Mouse (Mus musculus) small intestine, adult 2 months (tissue): ENCODE measurements at regions not wholly inside any gene's neighbourhood (a gene's known extent, or its start where the extent isn't known, plus 50 kb on each side); places are given as distances from the start of the nearest gene placed in this dataset.

Source experiments
- H3K27ac ChIP-seq: fragments of 200-500 bp; 2 replicates; pipeline ENCODE4 v1.5.1; 2012; ENCODE audit warnings: low read depth, low read length, control low read depth, inconsistent platforms; ENCODE audit not compliant: insufficient read depth
- H3K27me3 ChIP-seq: fragments of 200-500 bp; 2 replicates; pipeline ENCODE4 v1.6.1; 2012; ENCODE audit warnings: mild to moderate bottlenecking, moderate library complexity, low read length, inconsistent platforms; ENCODE audit not compliant: control insufficient read depth, insufficient read depth
- H3K36me3 ChIP-seq: fragments of 200-500 bp; 2 replicates; pipeline ENCODE4 v1.6.1; 2012; ENCODE audit warnings: mild to moderate bottlenecking, low read length, control low read depth, inconsistent platforms; ENCODE audit not compliant: control insufficient read depth, insufficient read depth
- H3K4me1 ChIP-seq: fragments of 200-500 bp; 2 replicates; pipeline ENCODE4 v1.6.1; 2012; ENCODE audit warnings: low read length, inconsistent platforms, mixed read lengths; ENCODE audit not compliant: control insufficient read depth, insufficient read depth, insufficient read length
- H3K4me3 ChIP-seq: fragments of 200-500 bp; 2 replicates; pipeline ENCODE4 v1.5.1; 2012; ENCODE audit warnings: low read depth, mild to moderate bottlenecking, control low read depth, inconsistent platforms, low read length, moderate library complexity
- CTCF ChIP-seq: fragments of 200-500 bp; IDR thresholded peaks from 2 replicates; pipeline ENCODE4 v1.5.1; 2012; ENCODE audit warnings: low read depth, mild to moderate bottlenecking, control low read depth, inconsistent platforms, low read length, moderate library complexity, mixed read lengths; ENCODE audit not compliant: insufficient replicate concordance, insufficient read length; ENCODE audit errors: extremely low read depth
- POLR2A ChIP-seq: fragments of 200-500 bp; IDR thresholded peaks from 2 replicates; pipeline ENCODE4 v1.6.1; 2012; ENCODE audit warnings: low read depth, mild to moderate bottlenecking, control low read depth, inconsistent platforms, low read length, moderate library complexity
- WGBS: fragments of 180-500 bp; shearing (Covaris S2); methylation state at CpG from one replicate; pipeline ENCODE4 v1.1.7; 2018; 5-methylcytosine and 5-hydroxymethylcytosine counted together

DNA sequence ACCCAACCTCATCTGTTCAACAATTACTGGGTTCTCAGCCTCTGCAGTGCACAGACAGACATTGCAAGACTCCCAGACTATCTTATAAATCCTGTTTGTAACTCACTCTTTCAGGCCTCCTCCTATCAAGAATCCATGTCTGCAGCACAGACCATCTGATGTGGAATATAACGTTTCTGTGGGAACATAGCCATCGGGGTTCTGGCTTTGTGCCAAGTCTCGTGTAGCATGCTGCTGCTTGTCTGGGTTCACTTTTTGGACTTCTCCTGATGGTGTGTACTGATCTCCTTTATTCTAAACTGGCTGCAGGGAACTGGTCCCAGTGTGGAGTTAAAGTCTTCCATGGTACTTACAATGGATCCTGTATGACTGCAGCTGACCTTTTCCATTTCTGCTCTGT, 418.0 kb upstream of the Cdh4 start:
- no peak overlapping the region for H3K27ac ChIP-seq
- no peaks in the 10 kb centered on the region for H3K4me1 ChIP-seq
- H3K4me3 ChIP-seq, result no peak overlapping the region
- WGBS, result 6% methylated on average over 3 of the region's 3 CpGs
- H3K36me3 ChIP-seq, result no peaks in the 10 kb centered on the region
- H3K27me3 ChIP-seq, result no peaks in the 10 kb centered on the region
- TF ChIP-seq POLR2A, result no peak
- TF ChIP-seq CTCF, result no peak

DNA sequence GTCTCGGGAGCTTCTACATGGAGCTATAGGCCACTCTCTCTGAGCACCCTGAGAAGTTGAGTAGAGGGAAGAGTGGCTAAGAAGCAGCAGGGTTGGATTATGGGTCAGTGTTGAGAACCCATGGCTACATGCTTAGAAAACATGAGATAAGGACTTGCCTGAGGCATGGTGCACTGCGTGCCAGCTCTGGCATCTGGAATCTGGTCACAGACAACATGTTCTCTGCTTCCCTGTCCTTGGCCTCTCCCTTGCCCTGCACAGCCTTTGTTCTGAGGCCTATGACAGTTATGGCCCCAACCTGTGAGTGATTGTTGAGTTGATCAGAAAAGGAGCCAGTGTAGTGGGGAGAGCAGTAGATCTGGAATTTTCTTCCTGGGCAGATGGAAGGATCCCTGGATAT, 409.1 kb upstream of the Cdh4 start:
- no peak overlapping the region for H3K4me3 ChIP-seq
- H3K4me1 ChIP-seq, result no peaks in the 10 kb centered on the region
- H3K27ac ChIP-seq, result no peak overlapping the region
- no peaks in the 10 kb centered on the region for H3K36me3 ChIP-seq
- WGBS, result 76% methylated on average over 2 of the region's 2 CpGs
- H3K27me3 ChIP-seq, result no peaks in the 10 kb centered on the region
- TF ChIP-seq POLR2A (no peak), CTCF (no peak)

DNA sequence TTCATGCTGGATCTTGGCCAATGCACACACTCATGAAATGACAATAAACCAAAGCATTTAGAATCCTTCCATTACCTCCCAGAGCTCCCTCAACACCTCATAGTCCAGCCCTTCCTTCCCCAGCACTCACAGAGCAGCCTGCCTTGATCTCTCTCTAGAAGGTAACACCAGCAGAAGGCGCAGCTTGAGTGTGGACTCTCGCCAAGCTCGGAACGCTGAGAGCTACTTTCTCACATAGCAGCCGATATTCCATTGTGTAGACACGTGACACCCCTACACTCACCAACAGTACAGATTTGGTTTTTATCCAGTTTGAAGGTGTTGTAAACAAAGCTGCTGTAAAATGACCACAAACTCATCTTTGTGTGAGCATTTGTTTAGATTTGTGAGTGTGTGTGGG, 406.8 kb upstream of the Cdh4 start:
- no peak overlapping the region for H3K27ac ChIP-seq
- TF ChIP-seq CTCF (no peak), POLR2A (no peak)
- no peaks in the 10 kb centered on the region for H3K27me3 ChIP-seq
- WGBS, result 67% methylated on average over 6 of the region's 6 CpGs
- no peak overlapping the region for H3K4me3 ChIP-seq
- H3K36me3 ChIP-seq, result no peaks in the 10 kb centered on the region
- no peaks in the 10 kb centered on the region for H3K4me1 ChIP-seq

DNA sequence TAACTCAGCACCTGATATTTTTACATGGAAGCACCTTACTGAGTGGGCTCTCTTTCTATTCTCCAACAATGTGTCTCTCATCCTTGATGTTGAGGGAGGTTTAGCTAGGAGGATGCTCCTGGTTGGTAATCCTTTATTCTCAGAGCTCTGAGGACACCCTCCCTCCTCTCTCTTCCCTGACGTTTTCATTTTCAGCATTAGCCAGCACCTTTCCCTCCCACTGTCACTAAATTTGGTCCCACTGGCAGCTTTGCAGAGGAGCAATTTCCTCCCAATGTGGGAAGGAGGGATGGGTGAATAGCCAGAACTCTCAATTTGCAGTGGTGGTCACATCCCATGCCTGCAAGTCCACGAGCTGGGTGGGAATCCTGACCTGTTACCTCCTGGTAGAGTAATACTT, 402.5 kb upstream of the Cdh4 start:
- Histone ChIP-seq H3K27ac (no peak overlapping the region), H3K36me3 (no peaks in the 10 kb centered on the region), H3K4me1 (no peaks in the 10 kb centered on the region), H3K4me3 (no peak overlapping the region), H3K27me3 (no peaks in the 10 kb centered on the region)
- WGBS, result 45% methylated on average over 2 of the region's 2 CpGs
- TF ChIP-seq POLR2A, result no peak
- TF ChIP-seq CTCF, result no peak

DNA sequence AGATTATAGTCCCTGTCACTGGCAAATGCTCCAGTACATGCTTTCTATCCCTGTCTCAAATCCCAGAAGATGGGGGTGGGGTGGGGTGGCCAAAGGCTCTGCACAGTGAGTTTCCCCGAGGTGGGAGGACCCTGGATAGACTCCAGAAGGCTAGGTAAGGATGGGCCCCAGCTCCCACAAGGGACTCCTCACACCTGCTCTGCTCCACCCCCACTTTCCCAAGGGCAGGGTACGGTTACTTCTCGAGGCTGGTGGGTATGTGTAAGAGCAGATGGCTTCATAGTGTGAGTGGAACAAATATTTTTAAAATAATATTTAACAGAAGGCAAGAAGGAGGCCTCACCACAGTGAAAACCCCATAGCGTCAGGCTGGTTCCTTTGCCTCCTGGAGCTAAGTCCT, 398.6 kb upstream of the Cdh4 start:
- Histone ChIP-seq H3K27me3 (no peaks in the 10 kb centered on the region), H3K4me1 (no peaks in the 10 kb centered on the region), H3K36me3 (no peaks in the 10 kb centered on the region), H3K4me3 (no peak overlapping the region), H3K27ac (no peak overlapping the region)
- WGBS, result 41% methylated on average over 4 of the region's 4 CpGs
- no peak for TF ChIP-seq CTCF
- TF ChIP-seq POLR2A, result no peak

DNA sequence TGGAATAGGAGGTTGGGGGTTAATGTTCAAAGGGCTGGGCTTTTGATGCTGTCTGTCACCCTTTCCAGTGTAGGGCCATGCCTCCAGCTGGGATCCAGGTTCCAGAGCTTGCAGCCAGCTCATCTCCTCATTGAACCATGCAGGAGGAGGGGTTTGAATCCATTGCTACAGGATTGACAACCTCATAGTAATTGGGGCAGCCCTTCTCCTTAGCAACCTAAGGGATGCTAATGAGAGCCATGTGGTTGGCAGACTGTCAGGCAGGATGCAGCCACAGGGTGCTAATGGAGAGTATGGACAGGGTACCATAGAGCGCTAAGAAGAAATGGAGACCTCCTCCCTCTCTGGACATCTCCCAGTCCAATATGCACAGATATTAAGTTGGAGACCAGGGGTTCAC, 396.9 kb upstream of the Cdh4 start:
- H3K27ac ChIP-seq, result no peak overlapping the region
- H3K36me3 ChIP-seq, result no peaks in the 10 kb centered on the region
- TF ChIP-seq CTCF, result no peak
- no peak for TF ChIP-seq POLR2A
- no peaks in the 10 kb centered on the region for H3K4me1 ChIP-seq
- WGBS, result 74% methylated on average over 1 of the region's 1 CpGs
- H3K27me3 ChIP-seq, result no peaks in the 10 kb centered on the region
- H3K4me3 ChIP-seq, result no peak overlapping the region

DNA sequence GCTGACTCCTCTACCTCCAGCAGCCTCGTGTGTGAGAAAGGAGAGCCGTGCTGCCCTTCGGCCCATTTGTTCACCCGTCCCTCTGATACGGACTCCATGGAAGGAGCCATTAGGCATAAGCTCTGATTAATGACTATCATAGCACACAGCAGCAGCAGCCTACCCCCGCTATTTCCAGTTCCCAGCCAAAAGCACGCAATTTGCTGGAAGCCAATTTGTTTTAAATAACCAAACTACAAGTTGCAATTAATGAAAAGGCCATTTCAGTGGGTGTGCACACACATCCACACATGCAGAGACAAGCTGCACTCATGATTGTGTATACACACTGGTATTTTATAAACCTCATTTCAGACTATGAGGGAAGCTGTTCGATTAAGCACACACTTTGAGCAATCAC, 387.8 kb upstream of the Cdh4 start:
- H3K36me3 ChIP-seq, result no peaks in the 10 kb centered on the region
- no peak overlapping the region for H3K4me3 ChIP-seq
- no peaks in the 10 kb centered on the region for H3K4me1 ChIP-seq
- H3K27ac ChIP-seq, result no peak overlapping the region
- TF ChIP-seq CTCF (no peak), POLR2A (no peak)
- WGBS, result 60% methylated on average over 8 of the region's 8 CpGs
- H3K27me3 ChIP-seq, result no peaks in the 10 kb centered on the region

DNA sequence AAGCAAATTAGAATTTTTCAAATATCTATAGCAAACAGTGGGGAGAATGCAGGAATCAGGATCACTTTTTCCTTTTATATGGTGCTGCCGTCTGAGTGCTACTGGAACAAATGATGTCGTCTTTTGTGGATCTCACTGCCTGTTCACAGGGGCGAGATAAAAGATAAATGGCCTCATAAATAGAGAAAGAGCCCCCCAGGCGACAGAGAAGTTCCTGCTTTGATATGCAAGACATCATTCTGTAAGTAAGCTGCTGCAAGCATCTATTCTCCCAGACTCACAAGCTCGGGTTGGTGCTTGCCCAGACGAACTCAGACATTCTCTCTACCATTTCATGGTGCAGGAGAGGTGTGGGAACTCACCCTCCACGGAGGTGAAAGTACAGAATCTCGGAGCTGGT, 377.6 kb upstream of the Cdh4 start:
- H3K4me3 ChIP-seq, result no peak overlapping the region
- H3K27me3 ChIP-seq, result no peaks in the 10 kb centered on the region
- WGBS, result 42% methylated on average over 8 of the region's 8 CpGs
- no peak for TF ChIP-seq POLR2A
- TF ChIP-seq CTCF, result no peak
- H3K36me3 ChIP-seq, result no peaks in the 10 kb centered on the region
- H3K4me1 ChIP-seq, result no peaks in the 10 kb centered on the region
- H3K27ac ChIP-seq, result no peak overlapping the region
